Mouse (Mus musculus) neural tube, embryonic 11.5 days (tissue): ENCODE measurements around the gene Rnf34. TPM values are rescaled to one million over a fixed set of nuclear protein-coding genes. Genes with fewer than 3 reads are reported as not detected.
A peak's percentile ranks its signal among the peaks of the same experiment; 100 is the strongest.

Experiments used
- ATAC-seq: fragments of 200-750 bp; cut with Nextera tagmentation; 2 replicates; pipeline ENCODE4 v1.8.0; 2017; ENCODE audit warnings: moderate number of reproducible peaks, mild to moderate bottlenecking, moderate TSS enrichment, moderate library complexity; ENCODE audit not compliant: insufficient read depth, low FRiP score, low TSS enrichment
- DNase-seq: peaks from one replicate; pipeline ENCODE4 v3.0.0-alpha.2; 2015; ENCODE audit warnings: low spot score
- H3K27ac ChIP-seq: fragments of 300-500 bp; sonication (generic); 2 replicates; pipeline ENCODE4 v1.5.1; 2014; ENCODE audit warnings: low read depth, mild to moderate bottlenecking, low read length
- H3K27me3 ChIP-seq: fragments of 300-500 bp; sonication (generic); 2 replicates; pipeline ENCODE4 v1.6.1; 2014; ENCODE audit warnings: mild to moderate bottlenecking, low read length, mixed read lengths; ENCODE audit not compliant: control insufficient read depth, insufficient read depth
- H3K36me3 ChIP-seq: fragments of 300-500 bp; sonication (generic); 2 replicates; pipeline ENCODE4 v1.6.1; 2014; ENCODE audit warnings: mild to moderate bottlenecking, low read length, moderate library complexity, mixed read lengths; ENCODE audit not compliant: control insufficient read depth, insufficient read depth
- H3K4me1 ChIP-seq: fragments of 300-500 bp; sonication (generic); 2 replicates; pipeline ENCODE4 v1.6.1; 2014; ENCODE audit warnings: low read length, mixed read lengths; ENCODE audit not compliant: control insufficient read depth, insufficient read depth
- H3K4me2 ChIP-seq: fragments of 300-500 bp; sonication (generic); 2 replicates; pipeline ENCODE4 v1.6.1; 2014; ENCODE audit warnings: low read depth, mild to moderate bottlenecking, moderate library complexity
- H3K4me3 ChIP-seq: fragments of 300-500 bp; sonication (generic); 2 replicates; pipeline ENCODE4 v1.5.1; 2014; ENCODE audit warnings: low read depth, low read length
- H3K9ac ChIP-seq: fragments of 300-500 bp; sonication (generic); 2 replicates; pipeline ENCODE4 v1.6.1; 2014; ENCODE audit warnings: mild to moderate bottlenecking, low read length
- H3K9me3 ChIP-seq: fragments of 300-500 bp; sonication (generic); 2 replicates; pipeline ENCODE4 v1.6.1; 2016; ENCODE audit warnings: low read length; ENCODE audit not compliant: control insufficient read depth
- WGBS: fragments of 180-500 bp; shearing (Covaris S2); extraction: QIAGEN DNeasy Blood & Tissue Kit; methylation state at CpG from one replicate; pipeline ENCODE4 v1.1.7; 2014; 5-methylcytosine and 5-hydroxymethylcytosine counted together
- polyA plus RNA-seq: library from polyadenylated mRNA; unstranded; fragments of >200 nt; fragmentation: Nextera tagmentation; extraction: Ambion mirVana; gene quantifications from 2 replicates; pipeline ENCODE4 v1.2.1, GENCODE M21; 2014

Gene Rnf34
- polyA plus RNA-seq, 1 experiment from 2014 or later, result 58.1 TPM

- Histone ChIP-seq H3K27me3 (no peaks in the 10 kb centered on the region), H3K27ac (no peak overlapping the region), H3K4me1 (no peaks in the 10 kb centered on the region), H3K9ac (no peak overlapping the region), H3K4me2 (no peak overlapping the region), H3K36me3 (peaks cover 16% of the 10 kb centered on the region), H3K4me3 (no peak overlapping the region), H3K9me3 (no peaks in the 10 kb centered on the region)
- 53% methylated on average over 3 of the region's 5 CpGs for WGBS
- ATAC-seq, result no peak
- DNase-seq, result peak; percentile 73
These were observed 31.5 kb downstream of the Rnf34 start for GRCm38 (mm10) chr5:122881313-122881712.

GRCm38 (mm10) chr5:122882256-122883050 lies 32.6 kb downstream of the Rnf34 start:
- H3K9ac ChIP-seq, result no peak overlapping the region
- peaks cover 16% of the 10 kb centered on the region for H3K36me3 ChIP-seq
- no peaks in the 10 kb centered on the region for H3K27me3 ChIP-seq
- no peak overlapping the region for H3K27ac ChIP-seq
- no peak overlapping the region for H3K4me2 ChIP-seq
- H3K9me3 ChIP-seq, result no peaks in the 10 kb centered on the region
- H3K4me3 ChIP-seq, result no peak overlapping the region
- WGBS, result 94% methylated on average over 18 of the region's 18 CpGs
- ATAC-seq (no peak), DNase-seq (no peak)
- H3K4me1 ChIP-seq, result no peaks in the 10 kb centered on the region

- WGBS, result 89% methylated on average over 9 of the region's 9 CpGs
- Histone ChIP-seq H3K9me3 (no peaks in the 10 kb centered on the region), H3K4me2 (no peak overlapping the region), H3K9ac (no peak overlapping the region), H3K27ac (no peak overlapping the region), H3K27me3 (no peaks in the 10 kb centered on the region), H3K4me3 (no peak overlapping the region), H3K36me3 (peaks cover 12% of the 10 kb centered on the region), H3K4me1 (no peaks in the 10 kb centered on the region)
- no peak for ATAC-seq
- DNase-seq, result no peak
These were observed 33.4 kb downstream of the Rnf34 start for GRCm38 (mm10) chr5:122883237-122883636.

GRCm38 (mm10) chr5:122883652-122884235 lies 33.9 kb downstream of the Rnf34 start:
- H3K9ac ChIP-seq, result no peak overlapping the region
- H3K36me3 ChIP-seq, result peaks cover 11% of the 10 kb centered on the region
- H3K27me3 ChIP-seq, result no peaks in the 10 kb centered on the region
- H3K4me2 ChIP-seq, result no peak overlapping the region
- no peak overlapping the region for H3K27ac ChIP-seq
- peaks cover 3% of the 10 kb centered on the region; the same call in 1 of the 2 replicates for H3K4me1 ChIP-seq
- ATAC-seq, result no peak
- no peak for DNase-seq
- H3K9me3 ChIP-seq, result no peaks in the 10 kb centered on the region
- 69% methylated on average over 2 of the region's 2 CpGs for WGBS
- H3K4me3 ChIP-seq, result no peak overlapping the region

- H3K4me1 ChIP-seq, result peaks cover 3% of the 10 kb centered on the region; the same call in 1 of the 2 replicates
- no peak for ATAC-seq
- WGBS, result 92% methylated on average over 7 of the region's 7 CpGs
- no peak overlapping the region for H3K9ac ChIP-seq
- H3K4me3 ChIP-seq, result no peak overlapping the region
- no peak overlapping the region for H3K27ac ChIP-seq
- DNase-seq, result no peak
- no peaks in the 10 kb centered on the region for H3K27me3 ChIP-seq
- no peak overlapping the region for H3K4me2 ChIP-seq
- peaks cover 8% of the 10 kb centered on the region for H3K36me3 ChIP-seq
- H3K9me3 ChIP-seq, result no peaks in the 10 kb centered on the region
These were observed 34.9 kb downstream of the Rnf34 start for GRCm38 (mm10) chr5:122884594-122885348.

- no peak overlapping the region for H3K9ac ChIP-seq
- H3K4me2 ChIP-seq, result no peak overlapping the region
- H3K36me3 ChIP-seq, result no peaks in the 10 kb centered on the region; the same call in 1 of the 2 replicates
- WGBS, result 93% methylated on average over 9 of the region's 9 CpGs
- DNase-seq (no peak), ATAC-seq (no peak)
- no peaks in the 10 kb centered on the region for H3K9me3 ChIP-seq
- H3K4me1 ChIP-seq, result peaks cover 3% of the 10 kb centered on the region; the same call in 1 of the 2 replicates
- no peak overlapping the region for H3K4me3 ChIP-seq
- no peaks in the 10 kb centered on the region for H3K27me3 ChIP-seq
- H3K27ac ChIP-seq, result no peak overlapping the region
These were observed 37.2 kb downstream of the Rnf34 start for GRCm38 (mm10) chr5:122887033-122887432.

- H3K27ac ChIP-seq, result no peak overlapping the region
- 57% methylated on average over 8 of the region's 8 CpGs for WGBS
These were observed 38.2 kb downstream of the Rnf34 start for GRCm38 (mm10) chr5:122887926-122888611.

GRCm38 (mm10) chr5:122888612-122889214 lies 38.9 kb downstream of the Rnf34 start:
- Histone ChIP-seq H3K27me3 (no peaks in the 10 kb centered on the region), H3K9me3 (no peaks in the 10 kb centered on the region), H3K9ac (no peak overlapping the region), H3K4me3 (no peak overlapping the region), H3K27ac (no peak overlapping the region), H3K4me1 (peaks cover 3% of the 10 kb centered on the region; the same call in 1 of the 2 replicates), H3K4me2 (no peak overlapping the region), H3K36me3 (no peaks in the 10 kb centered on the region; the same call in 1 of the 2 replicates)
- 91% methylated on average over 16 of the region's 16 CpGs for WGBS
- no peak for DNase-seq
- ATAC-seq, result no peak

More at GRCm38 (mm10) chr5:122887926-122888611, 38.2 kb downstream of the Rnf34 start:
- H3K27me3 ChIP-seq, result no peaks in the 10 kb centered on the region
- H3K4me3 ChIP-seq, result no peak overlapping the region
- no peaks in the 10 kb centered on the region; the same call in 1 of the 2 replicates for H3K36me3 ChIP-seq
- no peak overlapping the region for H3K9ac ChIP-seq
- peaks cover 3% of the 10 kb centered on the region; the same call in 1 of the 2 replicates for H3K4me1 ChIP-seq
- H3K9me3 ChIP-seq, result no peaks in the 10 kb centered on the region
- DNase-seq (no peak), ATAC-seq (no peak)
- no peak overlapping the region for H3K4me2 ChIP-seq
